Mouse (Mus musculus): ENCODE results near the gene Mocs1. TPM values are rescaled to one million over a fixed set of nuclear protein-coding genes. Genes with fewer than 3 reads are reported as not detected.
"Not testable (repeated sequence)": the region's sequence is repeated elsewhere in the genome, so short reads cannot be mapped to it uniquely, and the experiment has no call there.

Mocs1 gene
- polyA plus RNA-seq, 1 experiment, result 3.0 TPM

GRCm38 (mm10) chr17:49438822-49439574, 10.8 kb downstream of the Mocs1 start:
- Histone ChIP-seq H3K27me3 (ENCODE audit: control insufficient read depth, insufficient read depth, low read length) (no peaks in the 10 kb centered on the region), H3K4me1 (ENCODE audit: control insufficient read depth, insufficient read depth, low read length) (no peaks in the 10 kb centered on the region), H3K4me3 (ENCODE audit: control insufficient read depth, low read depth, low read length) (no peak overlapping the region), H3K27ac (ENCODE audit: control insufficient read depth, insufficient read depth, low read depth, low read length) (no peak overlapping the region), H3K36me3 (ENCODE audit: control insufficient read depth, insufficient read depth, low read length) (no peaks in the 10 kb centered on the region)
- TF ChIP-seq POLR2A (IDR thresholded peaks at IDR 0.05; ENCODE audit: control insufficient read depth, low read depth, low read length), result no peak
- no peak for TF ChIP-seq CTCF (IDR thresholded peaks at IDR 0.05; ENCODE audit: control insufficient read depth, insufficient read depth, insufficient replicate concordance, low read depth, low read length)

DNA sequence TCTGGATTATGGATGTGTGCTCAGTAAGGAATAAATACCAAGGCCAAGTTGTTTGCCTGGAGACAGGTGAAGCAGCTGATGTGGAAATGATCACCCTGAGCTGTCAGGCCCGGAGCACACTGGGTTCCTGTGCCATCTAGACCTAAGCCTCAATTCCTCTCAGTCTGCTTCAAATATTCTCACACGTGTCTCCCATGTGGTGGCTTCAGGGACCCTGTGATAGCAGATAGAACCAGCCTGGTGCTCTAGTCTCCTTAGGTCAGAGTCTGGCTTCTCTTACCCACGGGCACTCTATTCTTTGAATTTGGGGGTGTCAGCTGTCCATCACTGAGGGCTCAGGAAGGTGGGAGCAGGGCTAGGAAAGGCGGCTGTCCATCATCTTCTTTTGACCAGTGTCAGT, 11.5 kb downstream of the Mocs1 start:
- H3K27ac ChIP-seq (ENCODE audit: control insufficient read depth, insufficient read depth, low read depth, low read length), result no peak overlapping the region
- TF ChIP-seq CTCF (IDR thresholded peaks at IDR 0.05; ENCODE audit: control insufficient read depth, insufficient read depth, insufficient replicate concordance, low read depth, low read length) (no peak), POLR2A (IDR thresholded peaks at IDR 0.05; ENCODE audit: control insufficient read depth, low read depth, low read length) (no peak)
- H3K4me3 ChIP-seq (ENCODE audit: control insufficient read depth, low read depth, low read length), result no peak overlapping the region
- no peaks in the 10 kb centered on the region for H3K27me3 ChIP-seq (ENCODE audit: control insufficient read depth, insufficient read depth, low read length)
- H3K4me1 ChIP-seq (ENCODE audit: control insufficient read depth, insufficient read depth, low read length), result no peaks in the 10 kb centered on the region
- no peaks in the 10 kb centered on the region for H3K36me3 ChIP-seq (ENCODE audit: control insufficient read depth, insufficient read depth, low read length)

- Histone ChIP-seq H3K4me1 (ENCODE audit: control insufficient read depth, insufficient read depth, low read length) (no peaks in the 10 kb centered on the region), H3K4me3 (ENCODE audit: control insufficient read depth, low read depth, low read length) (no peak overlapping the region), H3K36me3 (ENCODE audit: control insufficient read depth, insufficient read depth, low read length) (no peaks in the 10 kb centered on the region), H3K27ac (ENCODE audit: control insufficient read depth, insufficient read depth, low read depth, low read length) (no peak overlapping the region), H3K27me3 (ENCODE audit: control insufficient read depth, insufficient read depth, low read length) (no peaks in the 10 kb centered on the region)
- TF ChIP-seq POLR2A (IDR thresholded peaks at IDR 0.05; ENCODE audit: control insufficient read depth, low read depth, low read length) (no peak), CTCF (IDR thresholded peaks at IDR 0.05; ENCODE audit: control insufficient read depth, insufficient read depth, insufficient replicate concordance, low read depth, low read length) (no peak)
These were observed 12.4 kb downstream of the Mocs1 start for GRCm38 (mm10) chr17:49440331-49441130.

- H3K27me3 ChIP-seq (ENCODE audit: control insufficient read depth, insufficient read depth, low read length); H3K36me3 ChIP-seq (ENCODE audit: control insufficient read depth, insufficient read depth, low read length); H3K4me3 ChIP-seq (ENCODE audit: control insufficient read depth, low read depth, low read length); H3K27ac ChIP-seq (ENCODE audit: control insufficient read depth, insufficient read depth, low read depth, low read length); H3K4me1 ChIP-seq (ENCODE audit: control insufficient read depth, insufficient read depth, low read length): not testable (repeated sequence)
These were observed 14.7 kb downstream of the Mocs1 start for GRCm38 (mm10) chr17:49442841-49443240.

DNA sequence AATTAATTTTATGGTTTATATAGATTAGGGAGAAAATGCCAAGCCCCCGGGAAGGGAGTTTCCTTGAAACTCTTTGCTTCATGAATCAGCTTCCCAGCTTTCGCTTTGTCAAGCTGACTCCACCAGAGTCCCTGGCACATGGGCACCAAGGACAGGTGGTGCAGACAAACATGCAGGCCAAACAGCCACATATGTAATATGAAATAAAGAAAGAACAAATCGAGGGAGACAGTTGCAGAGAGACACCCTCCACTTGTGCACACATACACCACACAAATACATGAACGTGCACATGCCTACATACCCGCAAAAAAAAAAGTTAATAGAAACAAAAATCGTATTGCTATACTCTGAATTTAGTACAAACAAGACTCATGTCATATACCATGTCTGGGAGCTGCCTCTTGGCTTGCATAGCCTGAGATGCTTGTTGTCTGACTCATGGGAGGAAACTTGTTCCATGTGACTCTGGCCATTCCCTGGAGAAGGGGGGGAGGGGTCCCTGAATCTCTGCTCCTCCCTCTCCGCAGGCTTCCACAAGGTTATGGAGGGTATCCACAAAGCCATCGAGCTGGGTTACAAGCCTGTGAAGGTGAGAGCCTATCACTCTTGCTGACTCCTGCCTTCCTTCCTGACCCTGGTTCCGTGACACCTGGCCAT, 20.5 kb downstream of the Mocs1 start:
- H3K27ac ChIP-seq (ENCODE audit: control insufficient read depth, insufficient read depth, low read depth, low read length), result no peak overlapping the region
- H3K4me1 ChIP-seq (ENCODE audit: control insufficient read depth, insufficient read depth, low read length), result no peaks in the 10 kb centered on the region
- H3K4me3 ChIP-seq (ENCODE audit: control insufficient read depth, low read depth, low read length), result no peak overlapping the region
- H3K27me3 ChIP-seq (ENCODE audit: control insufficient read depth, insufficient read depth, low read length), result no peaks in the 10 kb centered on the region
- TF ChIP-seq POLR2A (IDR thresholded peaks at IDR 0.05; ENCODE audit: control insufficient read depth, low read depth, low read length) (no peak), CTCF (IDR thresholded peaks at IDR 0.05; ENCODE audit: control insufficient read depth, insufficient read depth, insufficient replicate concordance, low read depth, low read length) (no peak)
- no peaks in the 10 kb centered on the region for H3K36me3 ChIP-seq (ENCODE audit: control insufficient read depth, insufficient read depth, low read length)

GRCm38 (mm10) chr17:49449230-49449608, 21.1 kb downstream of the Mocs1 start:
- Histone ChIP-seq H3K27me3 (ENCODE audit: control insufficient read depth, insufficient read depth, low read length) (no peaks in the 10 kb centered on the region), H3K4me3 (ENCODE audit: control insufficient read depth, low read depth, low read length) (no peak overlapping the region), H3K27ac (ENCODE audit: control insufficient read depth, insufficient read depth, low read depth, low read length) (no peak overlapping the region), H3K36me3 (ENCODE audit: control insufficient read depth, insufficient read depth, low read length) (no peaks in the 10 kb centered on the region), H3K4me1 (ENCODE audit: control insufficient read depth, insufficient read depth, low read length) (no peaks in the 10 kb centered on the region)
- TF ChIP-seq POLR2A (IDR thresholded peaks at IDR 0.05; ENCODE audit: control insufficient read depth, low read depth, low read length) (no peak), CTCF (IDR thresholded peaks at IDR 0.05; ENCODE audit: control insufficient read depth, insufficient read depth, insufficient replicate concordance, low read depth, low read length) (no peak)

GRCm38 (mm10) chr17:49450922-49451321, 22.8 kb downstream of the Mocs1 start:
- no peaks in the 10 kb centered on the region for H3K4me1 ChIP-seq (ENCODE audit: control insufficient read depth, insufficient read depth, low read length)
- no peak overlapping the region for H3K4me3 ChIP-seq (ENCODE audit: control insufficient read depth, low read depth, low read length)
- no peaks in the 10 kb centered on the region for H3K36me3 ChIP-seq (ENCODE audit: control insufficient read depth, insufficient read depth, low read length)
- no peaks in the 10 kb centered on the region for H3K27me3 ChIP-seq (ENCODE audit: control insufficient read depth, insufficient read depth, low read length)
- no peak overlapping the region for H3K27ac ChIP-seq (ENCODE audit: control insufficient read depth, insufficient read depth, low read depth, low read length)
- TF ChIP-seq POLR2A (IDR thresholded peaks at IDR 0.05; ENCODE audit: control insufficient read depth, low read depth, low read length) (no peak), CTCF (IDR thresholded peaks at IDR 0.05; ENCODE audit: control insufficient read depth, insufficient read depth, insufficient replicate concordance, low read depth, low read length) (no peak)

All from testis, adult 2 months (tissue).